Comparison of ENCODE assay signal across 22 mouse cellular contexts in the genomic region with DNA sequence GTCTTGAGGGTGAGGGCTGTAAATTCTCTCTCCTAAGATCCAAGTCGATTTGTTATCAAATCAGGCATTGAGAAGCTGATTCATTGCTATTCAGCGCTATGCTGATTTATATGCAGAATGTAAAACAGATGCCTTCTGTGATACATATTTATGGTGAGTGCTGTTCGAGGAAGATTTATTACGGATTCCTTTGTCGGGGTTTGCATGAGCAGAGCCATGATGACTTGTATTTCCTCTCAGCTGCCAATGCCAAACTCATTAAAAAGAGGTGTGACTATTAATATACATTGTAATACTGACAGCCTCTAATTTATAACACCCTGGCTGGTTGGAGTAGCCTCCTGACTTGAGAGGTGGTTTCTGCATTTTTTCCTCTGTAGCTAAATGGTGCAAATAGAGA. TPM values are rescaled to one million over a fixed set of nuclear protein-coding genes. Genes with fewer than 3 reads are reported as not detected.
DNase-seq lines count a peak whose midpoint lies in the region; ATAC-seq lines count a peak whose summit lies in the region.
"Had no signal": no experiment of that assay in that cellular context is flagged by ENCODE, and none has a peak within 500 bp of the region (broad histone marks: within the 10 kb centered on the region; RNA-seq: fewer than 3 reads in every experiment).

No protein-coding gene starts in this region.

- H3K36me3 ChIP-seq in embryonic facial prominence, embryonic 14.5 days (ENCODE audit: control insufficient read depth, insufficient read depth, low read length) = no peaks in the 10 kb centered on the region
- H3K36me3 ChIP-seq in embryonic facial prominence, embryonic 10.5 days (replicated peaks) = no peaks in the 10 kb centered on the region
- H3K36me3 ChIP-seq in kidney, embryonic 14.5 days (ENCODE audit: control insufficient read depth, insufficient read depth, low read length) = no peaks in the 10 kb centered on the region
- no peaks in the 10 kb centered on the region for H3K36me3 ChIP-seq in midbrain, embryonic 14.5 days (ENCODE audit: control insufficient read depth, insufficient read depth, low read length)
- no peaks in the 10 kb centered on the region for H3K36me3 ChIP-seq in midbrain, embryonic 10.5 days
- H3K36me3 ChIP-seq: embryonic facial prominence, embryonic 15.5 days had no signal

- H3K27me3 ChIP-seq in embryonic facial prominence, embryonic 14.5 days (replicated peaks; ENCODE audit: control insufficient read depth, insufficient read depth, low read length) = no peaks in the 10 kb centered on the region
- 0 out of 2 replicates have a peak, but pooled peaks cover 6% of the 10 kb centered on the region for H3K27me3 ChIP-seq in embryonic facial prominence, embryonic 10.5 days (replicated peaks; ENCODE audit: low read depth, poor library complexity, severe bottlenecking)
- H3K27me3 ChIP-seq in kidney, embryonic 14.5 days (ENCODE audit: control insufficient read depth, insufficient read depth, low read length) = no peaks in the 10 kb centered on the region
- H3K27me3 ChIP-seq in midbrain, embryonic 14.5 days (ENCODE audit: control insufficient read depth, insufficient read depth, low read length) = 0 out of 2 replicates have a peak, but pooled peaks cover 3% of the 10 kb centered on the region
- H3K27me3 ChIP-seq in midbrain, embryonic 10.5 days (ENCODE audit: low read depth, poor library complexity, severe bottlenecking) = peaks cover 59% of the 10 kb centered on the region
- H3K27me3 ChIP-seq: embryonic facial prominence, embryonic 15.5 days had no signal

- no peak for ATAC-seq in embryonic facial prominence, embryonic 14.5 days (ENCODE audit: low read depth)
- ATAC-seq in kidney, embryonic 14.5 days (ENCODE audit: low FRiP score, low TSS enrichment) = peak; percentile 41; the same call in 1 of the 2 replicates
- ATAC-seq in midbrain, embryonic 14.5 days (ENCODE audit: low FRiP score, low TSS enrichment) = peak; percentile 24; the same call in 1 of the 2 replicates
- ATAC-seq: activated CD4-positive, CD25-positive, alpha-beta regulatory T cell, adult 4 months had no signal

- H3K9ac ChIP-seq in embryonic facial prominence, embryonic 14.5 days (ENCODE audit: low read depth, low read length) = no peak overlapping the region
- no peak overlapping the region for H3K9ac ChIP-seq in kidney, embryonic 14.5 days (ENCODE audit: low read depth, low read length)
- no peak overlapping the region for H3K9ac ChIP-seq in midbrain, embryonic 14.5 days (replicated peaks; ENCODE audit: low read length)
- H3K9ac ChIP-seq: embryonic facial prominence, embryonic 15.5 days had no signal

- H3K27ac ChIP-seq in embryonic facial prominence, embryonic 14.5 days (replicated peaks; ENCODE audit: low read depth, low read length) = no peak overlapping the region
- H3K27ac ChIP-seq in embryonic facial prominence, embryonic 10.5 days (replicated peaks) = no peak overlapping the region
- H3K27ac ChIP-seq in kidney, embryonic 14.5 days (ENCODE audit: low read depth, low read length) = no peak overlapping the region
- peak overlapping the region; percentile 37 for H3K27ac ChIP-seq in midbrain, embryonic 14.5 days (replicated peaks; ENCODE audit: low read depth, low read length)
- no peak overlapping the region for H3K27ac ChIP-seq in midbrain, embryonic 10.5 days (replicated peaks)
- H3K27ac ChIP-seq: embryonic facial prominence, embryonic 15.5 days had no signal

- no peak overlapping the region for H3K4me3 ChIP-seq in embryonic facial prominence, embryonic 14.5 days (ENCODE audit: low read depth, low read length)
- no peak overlapping the region for H3K4me3 ChIP-seq in embryonic facial prominence, embryonic 10.5 days
- no peak overlapping the region for H3K4me3 ChIP-seq in kidney, embryonic 14.5 days (ENCODE audit: low read length)
- H3K4me3 ChIP-seq in midbrain, embryonic 14.5 days (replicated peaks; ENCODE audit: low read depth, low read length) = no peak overlapping the region
- H3K4me3 ChIP-seq in midbrain, embryonic 10.5 days = no peak overlapping the region
- H3K4me3 ChIP-seq: embryonic facial prominence, embryonic 15.5 days had no signal

- no peaks in the 10 kb centered on the region for H3K9me3 ChIP-seq in embryonic facial prominence, embryonic 14.5 days (ENCODE audit: control insufficient read depth, low read length)
- H3K9me3 ChIP-seq in embryonic facial prominence, embryonic 10.5 days = no peaks in the 10 kb centered on the region
- H3K9me3 ChIP-seq in kidney, embryonic 14.5 days (ENCODE audit: control insufficient read depth, low read length) = no peaks in the 10 kb centered on the region
- no peaks in the 10 kb centered on the region for H3K9me3 ChIP-seq in midbrain, embryonic 14.5 days (ENCODE audit: control insufficient read depth, low read length)
- H3K9me3 ChIP-seq in midbrain, embryonic 10.5 days (replicated peaks) = no peaks in the 10 kb centered on the region
- H3K9me3 ChIP-seq: embryonic facial prominence, embryonic 15.5 days had no signal

- 34% methylated on average over 5 of the region's 5 CpGs for WGBS in embryonic facial prominence, embryonic 14.5 days
- 86% methylated on average over 5 of the region's 5 CpGs for WGBS in embryonic facial prominence, embryonic 10.5 days
- whole genome bisulfite sequencing in kidney, embryonic 14.5 days = 46% methylated on average over 5 of the region's 5 CpGs
- WGBS in midbrain, embryonic 14.5 days = 37% methylated on average over 5 of the region's 5 CpGs
- 91% methylated on average over 5 of the region's 5 CpGs for WGBS in midbrain, embryonic 10.5 days

- DNase-seq in embryonic facial prominence, embryonic 14.5 days (ENCODE audit: low spot score) = peak; percentile 46
- DNase-seq in embryonic facial prominence, embryonic 10.5 days (ENCODE audit: low spot score) = no peak
- no peak for DNase-seq in kidney, adult 18-20 months
- peak; percentile 43 for DNase-seq in midbrain, embryonic 14.5 days
- no peak for DNase-seq in midbrain, embryonic 10.5 days (ENCODE audit: low spot score)
- DNase-seq in gastrocnemius, postnatal 10 days = no peak
- no peak for DNase-seq in cerebellum, adult 8-10 months
- DNase-seq: cerebellum, adult 11 months; kidney, postnatal 10 days; liver; lung, adult 2 months; spleen, adult 18-20 months; thymus, postnatal 14 days had no signal

- H3K4me1 ChIP-seq in embryonic facial prominence, embryonic 14.5 days (ENCODE audit: control insufficient read depth, insufficient read depth, low read length) = no peaks in the 10 kb centered on the region
- peaks cover 30% of the 10 kb centered on the region for H3K4me1 ChIP-seq in embryonic facial prominence, embryonic 10.5 days
- H3K4me1 ChIP-seq in kidney, embryonic 14.5 days (ENCODE audit: control insufficient read depth, insufficient read depth, low read length) = peaks cover 9% of the 10 kb centered on the region; the same call in 1 of the 2 replicates
- H3K4me1 ChIP-seq in midbrain, embryonic 14.5 days (ENCODE audit: control insufficient read depth, insufficient read depth, low read length) = no peaks in the 10 kb centered on the region
- H3K4me1 ChIP-seq in midbrain, embryonic 10.5 days = peaks cover 17% of the 10 kb centered on the region
- H3K4me1 ChIP-seq: embryonic facial prominence, embryonic 15.5 days had no signal

- H3K4me2 ChIP-seq in embryonic facial prominence, embryonic 14.5 days (ENCODE audit: low read depth, low read length) = no peak overlapping the region
- H3K4me2 ChIP-seq in kidney, embryonic 14.5 days (replicated peaks; ENCODE audit: low read depth, low read length) = no peak overlapping the region
- H3K4me2 ChIP-seq in midbrain, embryonic 14.5 days (ENCODE audit: low read length) = no peak overlapping the region
- H3K4me2 ChIP-seq: embryonic facial prominence, embryonic 15.5 days had no signal

RNA-seq across cellular contexts. Expression of gene Gm10295, which starts 22.8 kb away (rescaled TPM):
- polyA plus RNA-seq in embryonic facial prominence, embryonic 14.5 days (2014; fragmentation: Nextera tagmentation; extraction: Ambion mirVana) = not detected in 2 replicates
- polyA plus RNA-seq in embryonic facial prominence, embryonic 10.5 days (2016; fragmentation: Nextera tagmentation; extraction: Ambion mirVana) = not detected in 2 replicates
- 0.10 TPM in 1 of 2 replicates, not detected in the other for polyA plus RNA-seq in kidney, embryonic 14.5 days (2014; fragmentation: Nextera tagmentation; extraction: Ambion mirVana)
- not detected in 2 replicates for polyA plus RNA-seq in midbrain, embryonic 14.5 days (2014; fragmentation: Nextera tagmentation; extraction: Ambion mirVana)
- not detected in 2 replicates for polyA plus RNA-seq in midbrain, embryonic 10.5 days (2016; fragmentation: Nextera tagmentation; extraction: Ambion mirVana)
- not detected for total RNA-seq in gastrocnemius, postnatal 10 days (2021)
- total RNA-seq: hematopoietic stem cell, adult 5-6 weeks; left cerebral cortex, postnatal 25 days; megakaryocyte, adult 5-6 weeks had no signal
- polyA plus RNA-seq: activated CD4-positive, CD25-positive, alpha-beta regulatory T cell, adult 4 months; embryonic facial prominence, embryonic 15.5 days; gonadal fat pad, adult 2 months; heart, embryonic 14.5 days; lung, adult 2 months; stomach, embryonic 16.5 days had no signal

Comparison
In these comparisons a context has a peak if more than half of its experiments do, and no peak if none do; other contexts are left out.
1. DNase-seq: peak in embryonic facial prominence, embryonic 14.5 days (single experiment) and midbrain, embryonic 14.5 days (single experiment); none in embryonic facial prominence, embryonic 10.5 days (single experiment), kidney, adult 18-20 months (single experiment), midbrain, embryonic 10.5 days (single experiment), gastrocnemius, postnatal 10 days (single experiment) and cerebellum, adult 8-10 months (single experiment).